ENCODE assay signal across 21 mouse cellular contexts in the genomic region with DNA sequence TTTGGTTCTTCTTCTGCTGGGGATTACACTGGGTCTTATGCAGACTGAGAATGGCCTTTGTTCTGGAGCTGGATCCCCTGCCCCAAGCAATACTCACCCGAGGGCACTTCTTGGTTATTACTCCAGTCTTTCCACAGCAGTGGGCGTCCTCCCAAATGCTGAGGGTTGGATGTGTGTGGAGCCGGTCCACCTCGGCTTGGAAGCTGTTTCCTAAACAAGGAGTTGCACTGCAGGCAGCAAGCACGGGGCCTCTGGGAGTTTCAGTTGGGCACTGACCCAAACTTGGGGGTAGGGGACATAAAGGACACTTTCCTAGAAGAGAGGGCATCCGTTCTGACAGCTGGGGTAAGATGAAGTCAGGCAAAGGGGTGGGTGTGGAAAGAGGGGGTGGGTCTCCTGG. TPM values are rescaled to one million over a fixed set of nuclear protein-coding genes. Genes with fewer than 3 reads are reported as not detected.
"Had no signal": no experiment of that assay in that cellular context is flagged by ENCODE, and none has a peak within 500 bp of the region (broad histone marks: within the 10 kb centered on the region; RNA-seq: fewer than 3 reads in every experiment).

No protein-coding gene starts in this region.

- DNase-seq: liver, postnatal 0 days; lung, adult 2 months; lung, postnatal 36 days; right cerebral cortex, postnatal 14 days; thymus, adult 2 months; thymus, postnatal 25 days; thymus, postnatal 4 days had no signal

- H3K9me3 ChIP-seq: lung, embryonic 15.5 days; megakaryocyte, embryonic 14.5 days; midbrain, embryonic 13.5 days; midbrain, embryonic 15.5 days; neural tube, embryonic 12.5 days; stomach, embryonic 15.5 days had no signal

- H3K27ac ChIP-seq: lung, embryonic 15.5 days; midbrain, embryonic 13.5 days; midbrain, embryonic 15.5 days; neural tube, embryonic 12.5 days; stomach, embryonic 15.5 days; stomach, postnatal 0 days had no signal

- H3K4me3 ChIP-seq: lung, embryonic 15.5 days; megakaryocyte, embryonic 14.5 days; midbrain, embryonic 13.5 days; midbrain, embryonic 15.5 days; neural tube, embryonic 12.5 days; stomach, embryonic 15.5 days had no signal

- H3K27me3 ChIP-seq: lung, embryonic 15.5 days; midbrain, embryonic 13.5 days; midbrain, embryonic 15.5 days; neural tube, embryonic 12.5 days; stomach, embryonic 15.5 days had no signal

- H3K36me3 ChIP-seq: lung, embryonic 15.5 days; midbrain, embryonic 13.5 days; midbrain, embryonic 15.5 days; neural tube, embryonic 12.5 days; stomach, embryonic 15.5 days had no signal

- H3K4me1 ChIP-seq: lung, embryonic 15.5 days; midbrain, embryonic 13.5 days; midbrain, embryonic 15.5 days; neural tube, embryonic 12.5 days; stomach, embryonic 15.5 days had no signal

RNA-seq across cellular contexts. Expression of a gene that starts 23.5 kb away (rescaled TPM):
- total RNA-seq: megakaryocyte progenitor cell, adult 5-6 weeks had no signal
- polyA plus RNA-seq: macrophage had no signal

RNA-seq across cellular contexts. Expression of a gene that starts 26.5 kb away (rescaled TPM):
- total RNA-seq: megakaryocyte progenitor cell, adult 5-6 weeks; midbrain, postnatal 0 days; monocyte, adult 5-6 weeks; neutrophil, adult 5-6 weeks had no signal
- polyA plus RNA-seq: lung, embryonic 15.5 days; macrophage; midbrain, embryonic 11.5 days; midbrain, embryonic 13.5 days; midbrain, embryonic 15.5 days; midbrain, postnatal 0 days; neural tube, embryonic 12.5 days; neural tube, embryonic 14.5 days had no signal
